Mouse (Mus musculus) left cerebral cortex, adult 18-20 months (tissue): ENCODE measurements around the gene Ercc5. TPM values are rescaled to one million over a fixed set of nuclear protein-coding genes. Genes with fewer than 3 reads are reported as not detected.
A peak's percentile ranks its signal among the peaks of the same experiment; 100 is the strongest.

Source experiments
- DNase-seq, 2 experiments: peaks; one replicate each; pipeline ENCODE4 v3.0.0; 2021 to 2022; ENCODE audit warnings: low spot score in 2 of 2, mixed read lengths in 1 of 2
- total RNA-seq, 2 experiments: library from RNA; stranded (reverse); gene quantifications; 2 replicates each; pipeline ENCODE4 v1.2.3; 2021

Gene Ercc5
- total RNA-seq, 2 experiments from 2014 or later, result 21.5 to 22.8 TPM

DNA sequence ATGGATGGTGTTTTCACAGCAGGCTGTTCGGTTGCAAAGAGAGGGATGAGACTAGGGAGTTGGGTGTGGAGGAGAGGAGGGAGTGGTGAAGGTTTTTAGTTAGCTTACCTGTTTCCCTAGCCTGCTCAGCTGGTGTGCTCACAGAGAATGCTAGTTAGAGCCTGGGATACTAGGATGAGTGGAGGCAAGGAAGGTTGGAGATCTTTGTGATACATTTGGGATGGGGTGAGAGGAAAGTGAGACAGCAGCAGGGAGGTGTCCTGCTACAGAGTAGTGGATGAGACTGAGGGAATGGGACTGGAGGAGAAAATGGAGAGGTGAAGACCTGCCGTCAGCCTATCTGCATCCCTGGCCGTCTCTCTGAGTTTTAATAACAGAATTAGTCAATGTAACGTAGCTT lies 25.1 kb downstream of the Ercc5 start:
- no peak for DNase-seq

DNA sequence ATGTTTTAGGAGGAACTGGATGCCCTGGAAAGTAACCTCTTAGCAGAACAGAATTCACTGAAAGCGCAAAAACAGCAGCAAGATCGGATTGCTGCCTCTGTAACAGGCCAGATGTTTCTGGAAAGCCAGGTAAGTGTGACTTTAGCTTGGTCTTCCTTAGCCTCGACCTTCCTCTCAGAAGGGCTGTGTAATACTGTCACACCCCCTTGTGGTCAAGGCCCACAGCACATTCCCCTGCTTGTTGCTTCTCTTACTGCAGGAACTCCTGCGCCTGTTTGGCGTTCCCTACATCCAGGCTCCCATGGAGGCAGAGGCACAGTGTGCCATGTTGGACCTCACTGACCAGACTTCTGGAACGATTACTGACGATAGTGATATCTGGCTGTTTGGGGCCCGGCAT lies 26.4 kb downstream of the Ercc5 start:
- no peak for DNase-seq

DNA sequence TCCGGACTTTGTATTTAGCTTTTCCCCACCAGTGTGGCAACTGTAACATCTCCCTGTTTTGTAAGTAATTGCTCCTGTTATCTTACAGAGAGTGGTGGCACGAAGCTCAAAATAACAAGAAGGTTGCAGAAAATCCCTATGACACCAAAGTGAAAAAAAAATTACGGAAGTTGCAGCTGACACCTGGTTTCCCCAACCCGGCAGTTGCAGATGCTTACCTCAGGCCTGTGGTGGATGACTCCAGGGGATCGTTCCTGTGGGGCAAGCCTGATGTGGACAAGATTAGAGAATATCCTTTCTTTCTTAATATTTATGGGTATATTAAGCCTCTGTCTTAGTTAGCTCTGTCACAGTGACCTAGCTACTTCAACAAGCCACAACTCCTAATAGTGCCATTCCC lies 30.5 kb downstream of the Ercc5 start:
- DNase-seq, result no peak

DNA sequence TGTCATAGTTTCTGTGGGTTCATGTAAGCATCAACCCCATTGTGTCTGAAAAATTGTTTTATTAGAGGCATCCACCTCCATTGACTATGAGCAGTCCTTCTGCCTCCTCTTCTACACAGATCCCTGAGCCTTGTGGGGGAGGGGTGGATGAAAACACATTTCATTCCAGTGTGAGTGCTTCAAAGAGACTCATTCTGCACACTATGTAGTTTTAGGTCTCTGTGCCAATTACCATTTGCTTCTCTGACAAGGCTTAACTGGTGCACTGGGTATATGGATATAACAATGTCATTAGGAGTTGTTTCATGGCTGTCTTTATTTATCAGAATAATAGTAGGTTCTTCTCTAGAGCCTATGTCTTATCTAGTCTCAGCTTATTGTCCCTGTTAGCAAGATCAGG lies 38.9 kb downstream of the Ercc5 start:
- DNase-seq, result no peak

DNA sequence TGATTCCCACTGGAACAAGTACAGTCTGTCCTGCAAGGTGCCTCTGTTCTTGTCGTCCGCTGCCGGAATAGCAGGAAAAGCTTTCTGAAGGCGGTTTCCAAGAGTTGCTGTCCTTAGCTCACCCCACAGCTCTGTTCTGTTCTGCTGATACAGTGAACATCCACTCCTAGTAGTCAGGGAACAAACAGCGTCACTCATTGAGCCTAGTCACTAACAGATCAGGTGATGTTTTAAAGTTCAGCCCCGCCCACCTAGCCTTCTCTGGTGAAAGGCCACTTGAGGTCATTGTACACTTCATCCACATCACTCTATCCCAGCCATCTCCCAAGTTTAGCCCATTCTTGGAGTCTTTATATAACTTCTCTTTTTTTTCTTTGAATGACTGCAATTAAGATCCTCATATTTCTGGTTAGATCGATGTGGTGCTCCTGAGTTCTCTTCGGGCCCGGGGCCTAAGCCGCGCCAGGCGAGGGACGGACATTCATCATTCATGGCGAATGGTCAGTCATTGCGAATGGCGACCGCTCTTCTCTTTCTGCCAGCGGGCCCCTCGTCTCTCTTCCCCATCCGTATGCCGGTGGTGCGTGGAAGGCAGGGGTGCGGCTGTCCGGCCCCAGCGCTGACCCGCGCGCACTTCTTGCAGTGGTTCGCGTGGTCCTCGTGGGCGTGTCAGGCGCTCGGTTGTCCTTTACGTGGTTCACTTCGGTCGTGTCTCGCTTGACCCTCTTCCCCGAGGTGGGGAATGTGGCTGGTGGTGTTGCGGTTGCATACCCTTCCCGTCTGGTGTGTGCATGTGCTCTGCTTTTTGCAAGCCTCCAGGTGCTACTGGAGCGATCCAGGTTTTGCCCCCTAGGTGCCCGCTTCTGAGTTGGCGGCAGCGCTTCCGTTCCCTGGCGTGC lies 51.0 kb downstream of the Ercc5 start:
- DNase-seq, result peak; percentile 25 to 58

DNA sequence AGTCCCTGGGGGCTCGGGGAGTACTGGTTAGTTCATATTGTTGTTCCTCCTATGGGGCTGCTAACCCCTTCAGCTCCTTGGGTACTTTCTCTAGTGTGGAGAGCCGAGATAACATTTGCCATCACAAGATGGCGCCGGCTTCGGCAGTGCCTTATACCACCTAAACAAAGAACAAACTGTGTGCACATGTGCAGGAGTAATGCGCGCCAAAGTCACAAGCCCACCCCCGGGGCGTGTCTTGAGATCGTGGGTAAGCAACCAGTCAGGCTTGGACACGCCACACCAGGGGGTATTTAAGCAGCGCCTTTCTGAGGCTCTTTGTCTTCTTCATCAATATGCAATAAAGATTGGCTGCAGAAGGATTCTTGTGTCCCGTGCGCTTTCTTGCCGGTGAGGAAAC lies 55.3 kb downstream of the Ercc5 start:
- DNase-seq, result no peak

DNA sequence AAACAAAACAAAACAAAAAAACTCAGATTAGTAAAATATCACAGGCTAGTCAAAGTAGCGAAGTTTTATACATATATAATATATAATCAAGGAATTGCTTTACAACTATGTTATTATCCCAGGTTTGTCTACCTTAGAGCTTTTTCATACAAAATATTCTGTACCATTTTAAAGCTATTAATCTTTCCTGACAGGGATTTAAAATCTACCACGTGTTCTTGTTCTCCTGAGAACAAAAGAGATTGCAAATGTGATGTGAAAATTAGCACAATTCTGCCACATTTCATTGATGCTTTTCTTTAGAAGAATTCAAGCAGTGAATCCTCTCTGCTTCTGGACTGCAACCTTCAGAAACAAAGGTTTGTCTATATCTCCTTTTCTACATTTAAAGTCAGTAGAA lies 66.9 kb downstream of the Ercc5 start:
- DNase-seq, result no peak

DNA sequence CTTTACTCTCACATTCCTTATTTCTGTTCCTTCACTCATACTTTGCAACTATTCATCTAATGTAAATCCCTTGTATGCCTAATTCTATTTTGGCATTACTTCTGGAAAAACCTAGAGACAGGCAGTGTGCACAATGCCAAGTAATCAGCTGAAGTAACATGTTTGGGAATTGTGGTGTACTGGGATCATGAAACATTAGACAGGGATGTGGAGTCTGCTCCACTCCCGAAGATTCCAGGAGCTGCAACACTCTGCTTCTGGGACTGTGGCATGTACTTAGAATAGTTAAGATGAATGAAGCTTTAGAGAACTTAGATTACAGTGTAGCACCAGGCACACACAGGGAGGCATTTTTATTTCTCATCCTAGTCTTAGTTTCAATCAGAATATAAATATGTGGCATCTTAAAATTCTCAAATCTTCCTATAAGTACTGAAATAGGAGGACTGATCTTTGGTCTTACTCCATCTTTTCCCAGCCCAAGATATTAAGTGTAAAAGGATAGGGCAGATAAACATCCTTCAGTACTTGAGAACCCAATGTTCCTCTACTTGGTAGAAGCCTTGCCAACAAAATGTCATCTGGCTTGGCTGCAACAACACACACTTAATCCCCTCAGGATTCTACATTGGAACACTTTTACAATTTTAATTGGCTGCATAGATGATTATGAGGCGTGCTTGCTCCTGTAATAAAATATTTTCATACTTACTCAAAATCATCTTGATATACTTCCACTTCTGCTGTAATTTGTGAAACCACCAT lies 69.0 kb downstream of the Ercc5 start:
- DNase-seq, result no peak

DNA sequence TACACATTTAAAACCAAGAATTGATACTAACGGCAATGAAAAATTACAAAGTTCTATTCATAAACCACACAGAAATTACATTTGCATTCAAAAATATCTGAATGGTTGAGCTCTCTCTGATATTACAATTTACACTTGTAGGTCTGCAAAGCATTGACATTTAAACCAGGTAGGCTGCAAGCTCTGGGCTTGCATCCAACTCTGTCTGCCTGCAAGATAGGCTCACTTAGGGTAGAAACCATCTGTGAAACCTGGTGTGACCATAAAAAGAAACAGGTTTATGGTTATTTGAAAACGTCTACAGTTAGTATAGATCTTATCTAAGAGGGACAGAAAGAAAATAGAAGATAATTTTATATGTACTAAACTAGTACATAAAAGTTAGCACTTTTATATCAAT lies 69.6 kb downstream of the Ercc5 start:
- DNase-seq, result peak; percentile 23 to 38

DNA sequence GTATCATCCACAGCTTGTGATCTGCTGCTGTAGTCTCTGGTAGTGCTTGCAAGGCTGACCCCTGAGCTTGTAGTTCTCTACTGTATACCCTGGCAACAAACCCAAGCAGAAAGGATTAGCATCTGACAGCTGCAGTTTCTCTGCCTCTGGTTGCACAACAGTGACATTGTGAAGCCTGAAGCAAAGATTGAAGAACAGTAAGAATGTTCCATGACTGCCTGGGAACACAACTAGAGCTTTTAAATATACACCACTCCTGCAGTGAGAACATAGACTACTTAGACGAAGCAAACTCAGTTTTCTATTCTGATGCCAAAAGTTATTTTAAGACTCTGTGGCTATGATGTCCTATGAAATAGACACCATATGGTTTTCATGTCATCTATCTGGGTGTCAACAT lies 71.3 kb downstream of the Ercc5 start, which contains the start of gene Mettl21e:
Gene Mettl21e, minus strand, starts transcription at position 86 of the 400 bp plus-strand sequence.
- DNase-seq, result peak in 1 of 2 experiments; percentile 4

DNA sequence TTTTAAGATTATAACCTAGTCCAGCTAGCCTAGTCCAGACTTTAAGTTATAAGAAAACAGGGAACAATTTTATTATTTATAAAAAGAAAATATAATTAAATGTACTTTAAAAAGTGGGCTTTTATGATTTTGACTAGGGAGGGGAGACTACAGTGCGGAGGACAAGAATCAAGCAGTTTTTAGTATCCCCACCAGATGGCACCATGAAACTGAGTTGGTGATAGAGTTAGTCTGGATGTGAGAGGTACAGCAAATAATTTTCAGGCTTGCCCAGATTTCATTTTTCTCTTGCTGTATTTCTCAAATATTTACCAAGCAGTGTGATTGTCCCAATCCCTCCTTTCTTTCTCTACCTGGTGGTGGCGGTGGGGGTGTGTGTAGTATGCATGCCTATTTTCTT lies 81.5 kb downstream of the Ercc5 start:
- peak; percentile 43 to 66 for DNase-seq

Other genes with a start within 250 kb of the Ercc5 start
- gene Tpp2, start 214.1 kb upstream of the Ercc5 start, total RNA-seq, result 10 to 100 TPM; 44.4 to 46.8 TPM
- not detected for gene Mettl21c, start 127.7 kb upstream of the Ercc5 start, total RNA-seq
- not detected for gene Gm8251, start 85.8 kb upstream of the Ercc5 start, total RNA-seq
- 10 to 100 TPM in 1 of 2 experiments, 1 to 10 TPM in 1; 8.0 to 10.9 TPM for gene Tex30, start 45.3 kb upstream of the Ercc5 start, total RNA-seq
- 10 to 100 TPM in 1 of 2 experiments, 1 to 10 TPM in 1; 8.6 to 10.6 TPM for gene Kdelc1, start 28.9 kb upstream of the Ercc5 start, total RNA-seq
- gene Bivm, start 28.8 kb upstream of the Ercc5 start, total RNA-seq, result 10 to 100 TPM; 30.0 to 34.6 TPM
- gene Mettl21e, start 71.2 kb downstream of the Ercc5 start, total RNA-seq, result not detected